Mouse (Mus musculus) thymus, postnatal 0 days (tissue): ENCODE results near the gene Hdgfl3. TPM values are rescaled to one million over a fixed set of nuclear protein-coding genes. Genes with fewer than 3 reads are reported as not detected.

Source experiments
- polyA plus RNA-seq: library from polyadenylated mRNA; unstranded; fragments of >200 nt; fragmentation: Nextera tagmentation; extraction: Ambion mirVana; gene quantifications from 2 replicates; pipeline ENCODE4 v1.2.1, GENCODE M21; 2015

Gene Hdgfl3
- polyA plus RNA-seq, 1 experiment from 2014 or later = 14.4 TPM

Other genes with a start within 250 kb of the Hdgfl3 start
- gene Homer2, start 226.9 kb downstream of the Hdgfl3 start, polyA plus RNA-seq = 0.95 and 1.5 TPM in 2 replicates
- gene Ramac, start 171.5 kb downstream of the Hdgfl3 start, polyA plus RNA-seq = 180 and 185 TPM in 2 replicates
- 61.1 and 65.7 TPM in 2 replicates for gene 3110040N11Rik, start 145.0 kb downstream of the Hdgfl3 start, polyA plus RNA-seq
- 71.8 and 75.0 TPM in 2 replicates for gene Btbd1, start 105.0 kb downstream of the Hdgfl3 start, polyA plus RNA-seq
- not detected in 2 replicates for gene Gm10160, start 78.7 kb downstream of the Hdgfl3 start, polyA plus RNA-seq
- gene Tm6sf1, start 75.5 kb downstream of the Hdgfl3 start, polyA plus RNA-seq = 85.4 and 88.0 TPM in 2 replicates
- gene Bnc1, start 57.8 kb upstream of the Hdgfl3 start, polyA plus RNA-seq = 2.6 and 2.8 TPM in 2 replicates
- 4.1 and 5.5 TPM in 2 replicates for gene Sh3gl3, start 239.4 kb upstream of the Hdgfl3 start, polyA plus RNA-seq